Mouse (Mus musculus) lung, adult 2 months (tissue): ENCODE results near the gene Exoc6b. TPM values are rescaled to one million over a fixed set of nuclear protein-coding genes. Genes with fewer than 3 reads are reported as not detected.

Source experiments
- DNase-seq: peaks from one replicate; pipeline ENCODE4 v3.0.0; 2022
- H3K4me1 ChIP-seq: fragments of 200-500 bp; 2 replicates; pipeline ENCODE4 v1.6.1; 2011; ENCODE audit warnings: low read length; ENCODE audit not compliant: control insufficient read depth, insufficient read depth
- H3K4me3 ChIP-seq: fragments of 200-500 bp; replicated peaks from 2 replicates; pipeline ENCODE3; 2011; ENCODE audit warnings: low read depth, mild to moderate bottlenecking, control low read depth, low read length; ENCODE audit errors: extremely low read depth
- CTCF ChIP-seq: fragments of 200-500 bp; IDR thresholded peaks from 2 replicates; pipeline ENCODE4 v1.5.1; 2011; ENCODE audit warnings: mild to moderate bottlenecking, low read length, control low read depth; ENCODE audit not compliant: insufficient read depth
- POLR2A ChIP-seq: fragments of 200-500 bp; IDR thresholded peaks from 2 replicates; pipeline ENCODE4 v1.6.1; 2011; ENCODE audit warnings: low read depth, mild to moderate bottlenecking, control low read depth, low read length, borderline replicate concordance; ENCODE audit errors: extremely low read depth
- WGBS: fragments of 180-500 bp; shearing (Covaris S2); methylation state at CpG from one replicate; pipeline ENCODE4 v1.1.7; 2018; 5-methylcytosine and 5-hydroxymethylcytosine counted together
- polyA plus RNA-seq: library from polyadenylated mRNA; depleted of rRNA; stranded (reverse); fragments of >200 nt; gene quantifications from 2 replicates; pipeline ENCODE4 v1.2.3, GENCODE M21; 2012; rRNA removed

The Exoc6b gene
- polyA plus RNA-seq, 1 experiment = 14.3 TPM

DNA sequence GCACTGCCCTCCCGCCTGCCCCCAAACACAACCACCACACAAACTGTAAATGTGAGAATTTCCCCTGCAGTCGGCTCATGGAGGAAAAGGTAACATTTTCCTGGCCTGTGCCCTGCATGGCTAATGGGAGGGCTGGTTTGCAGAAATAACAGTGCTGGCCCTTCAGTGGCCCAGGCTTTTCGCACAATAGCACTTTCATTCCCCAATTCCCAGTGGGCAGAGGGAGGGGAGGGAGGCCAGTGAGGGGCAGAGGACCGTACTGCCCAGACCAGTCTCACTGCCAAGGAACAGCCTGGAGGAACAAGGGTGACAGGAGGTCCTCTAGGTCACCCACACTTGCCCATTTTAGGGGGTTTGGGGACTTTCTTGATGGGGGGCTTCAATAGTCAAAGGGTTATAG is 491.4 kb downstream of the Exoc6b start:
- TF ChIP-seq POLR2A (no peak), CTCF (no peak)
- 76% methylated on average over 4 of the region's 4 CpGs for WGBS
- no peak overlapping the region for H3K4me3 ChIP-seq
- DNase-seq = no peak
- H3K4me1 ChIP-seq = peaks cover 2% of the 10 kb centered on the region; the same call in 1 of the 2 replicates

DNA sequence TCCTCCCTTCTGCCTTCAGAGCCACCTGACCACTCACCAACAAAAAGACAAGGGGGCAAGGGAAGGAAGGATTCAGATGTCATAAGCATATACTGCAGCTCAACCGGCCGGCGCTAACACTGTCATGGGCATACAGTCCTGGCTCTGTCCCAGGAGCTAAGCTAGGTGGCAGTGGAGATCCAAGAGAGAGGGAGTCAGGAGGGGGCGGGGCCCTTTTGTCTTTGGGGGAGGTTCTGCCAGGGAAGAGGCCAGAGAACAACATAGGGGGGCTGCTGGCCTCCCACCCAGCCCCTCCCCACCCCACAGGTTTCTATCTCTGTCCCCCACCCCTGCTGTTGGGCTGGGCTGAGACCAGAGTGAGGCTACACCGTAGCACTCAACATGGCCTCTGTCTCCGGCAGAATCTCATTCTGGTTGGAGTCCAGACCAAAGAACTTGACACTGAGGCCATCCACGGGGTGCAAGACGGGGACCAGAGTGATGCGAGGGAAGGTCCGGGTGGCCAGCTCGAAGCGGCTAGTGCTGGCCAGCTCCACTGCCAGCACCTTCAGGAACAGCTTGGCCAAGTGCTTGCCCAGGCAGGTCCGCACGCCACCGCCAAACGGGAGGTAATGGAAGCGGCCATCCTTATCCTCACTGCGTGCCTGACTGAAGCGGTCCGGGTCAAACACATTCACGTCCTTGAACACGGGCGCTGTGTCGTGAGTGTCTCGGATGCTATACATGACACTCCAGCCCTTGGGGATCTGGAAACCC is 495.2 kb downstream of the Exoc6b start:
- TF ChIP-seq CTCF (no peak), POLR2A (no peak)
- Histone ChIP-seq H3K4me3 (no peak overlapping the region), H3K4me1 (no peaks in the 10 kb centered on the region)
- no peak for DNase-seq
- 59% methylated on average over 25 of the region's 25 CpGs for WGBS

DNA sequence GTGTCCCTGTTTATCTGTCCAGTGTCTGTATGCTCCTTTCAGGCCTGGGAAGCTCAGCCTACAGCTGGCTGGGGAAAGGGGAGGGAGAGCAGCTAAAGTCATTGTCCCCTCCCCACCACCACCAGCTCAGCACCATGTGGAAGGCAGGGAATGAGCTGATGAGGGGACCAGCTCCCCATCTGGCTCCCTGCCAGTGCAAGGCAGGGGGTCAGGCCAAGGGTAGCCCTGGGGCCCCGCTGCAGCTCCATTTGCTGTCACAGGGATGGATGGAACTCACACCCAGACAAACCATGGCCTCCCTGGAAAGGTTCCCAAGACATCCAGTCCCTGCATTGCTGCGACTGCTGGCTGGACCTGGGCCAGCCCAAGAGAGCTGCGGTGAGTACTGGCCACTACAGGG is 499.3 kb downstream of the Exoc6b start:
- TF ChIP-seq POLR2A = no peak
- no peak for TF ChIP-seq CTCF
- no peak for DNase-seq
- 45% methylated on average over 3 of the region's 3 CpGs for WGBS
- no peaks in the 10 kb centered on the region for H3K4me1 ChIP-seq
- no peak overlapping the region for H3K4me3 ChIP-seq

DNA sequence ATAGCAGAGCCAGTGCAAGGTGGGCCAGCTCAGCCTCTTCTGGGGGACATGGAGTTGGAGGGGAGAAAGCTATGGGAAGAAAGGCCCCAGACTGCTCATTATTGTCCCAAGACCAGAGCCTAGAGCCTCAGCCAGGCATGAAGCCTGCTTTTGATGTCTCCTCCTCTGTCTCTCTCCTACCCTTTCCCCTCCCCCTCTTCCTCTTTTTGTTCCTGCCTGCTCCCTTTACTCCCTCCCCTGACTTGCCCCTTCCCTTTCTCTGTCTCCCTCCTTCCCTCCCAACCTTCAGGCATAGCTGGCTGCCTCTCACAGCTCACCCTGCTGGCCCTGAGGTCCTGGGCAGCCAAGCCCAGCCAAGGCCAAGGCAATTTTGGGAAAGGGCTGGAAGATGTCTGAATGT is 499.7 kb downstream of the Exoc6b start:
- DNase-seq = no peak
- Histone ChIP-seq H3K4me3 (no peak overlapping the region), H3K4me1 (no peaks in the 10 kb centered on the region)
- no peak for TF ChIP-seq CTCF
- TF ChIP-seq POLR2A = no peak

DNA sequence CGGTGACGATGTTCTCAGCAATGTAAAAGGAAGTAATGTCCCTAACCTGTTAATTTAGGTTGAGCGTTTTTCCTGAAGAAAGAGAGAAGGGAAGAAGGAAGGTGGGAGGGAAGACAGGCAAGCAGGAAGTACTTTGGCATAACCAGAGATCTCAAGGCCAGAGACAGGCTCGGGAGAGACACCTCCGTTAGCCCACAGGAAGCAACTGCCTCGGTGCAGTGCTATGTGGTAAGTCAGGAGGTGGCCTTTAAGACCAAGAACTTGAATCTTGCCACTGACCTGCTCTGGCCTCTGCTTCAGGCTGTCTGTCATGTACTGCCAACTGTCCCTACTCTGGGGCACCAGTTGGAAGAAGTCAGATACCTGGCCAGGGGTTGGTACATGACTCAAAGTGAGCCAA is 500.4 kb downstream of the Exoc6b start:
- 63% methylated on average over 6 of the region's 6 CpGs for WGBS
- Histone ChIP-seq H3K4me1 (no peaks in the 10 kb centered on the region), H3K4me3 (no peak overlapping the region)
- no peak for TF ChIP-seq CTCF
- no peak for TF ChIP-seq POLR2A
- DNase-seq = no peak

Other genes with a start within 250 kb of the Exoc6b start
- gene Spr, start 68.3 kb upstream of the Exoc6b start, polyA plus RNA-seq = 33.2 and 33.6 TPM in 2 replicates
- gene Emx1, start 117.9 kb upstream of the Exoc6b start, polyA plus RNA-seq = not detected in 2 replicates